Mouse (Mus musculus) lung, embryonic 15.5 days (tissue): ENCODE data around the gene Dlg4. TPM values are rescaled to one million over a fixed set of nuclear protein-coding genes. Genes with fewer than 3 reads are reported as not detected.

ENCODE experiments used
- ATAC-seq: fragments of 200-750 bp; cut with Nextera tagmentation; 2 replicates; pipeline ENCODE4 v1.8.0; 2017; ENCODE audit warnings: moderate number of reproducible peaks, borderline replicate concordance; ENCODE audit not compliant: low FRiP score, low TSS enrichment; ENCODE audit errors: extremely low read depth
- H3K27ac ChIP-seq: fragments of 300-500 bp; sonication (generic); 2 replicates; pipeline ENCODE4 v1.5.1; 2015; ENCODE audit warnings: moderate library complexity, mild to moderate bottlenecking, inconsistent platforms
- H3K27me3 ChIP-seq: fragments of 300-500 bp; sonication (generic); 2 replicates; pipeline ENCODE4 v1.6.1; 2015; ENCODE audit warnings: inconsistent platforms
- H3K36me3 ChIP-seq: fragments of 300-500 bp; sonication (generic); 2 replicates; pipeline ENCODE4 v1.6.1; 2015; ENCODE audit warnings: inconsistent platforms
- H3K4me1 ChIP-seq: fragments of 300-500 bp; sonication (generic); 2 replicates; pipeline ENCODE4 v1.6.1; 2015; ENCODE audit warnings: inconsistent platforms
- H3K4me2 ChIP-seq: fragments of 300-500 bp; sonication (generic); 2 replicates; pipeline ENCODE4 v1.6.1; 2015; ENCODE audit warnings: inconsistent platforms, mild to moderate bottlenecking, moderate library complexity
- H3K4me3 ChIP-seq: fragments of 300-500 bp; sonication (generic); 2 replicates; pipeline ENCODE4 v1.5.1; 2015; ENCODE audit warnings: mild to moderate bottlenecking, inconsistent platforms
- H3K9ac ChIP-seq: fragments of 300-500 bp; sonication (generic); 2 replicates; pipeline ENCODE4 v1.6.1; 2015; ENCODE audit warnings: inconsistent platforms
- H3K9me3 ChIP-seq: fragments of 300-500 bp; sonication (generic); 2 replicates; pipeline ENCODE4 v1.6.1; 2016; ENCODE audit warnings: inconsistent platforms
- WGBS: fragments of 180-500 bp; shearing (Covaris S2); methylation state at CpG from one replicate; pipeline ENCODE4 v1.1.7; 2015; 5-methylcytosine and 5-hydroxymethylcytosine counted together
- polyA plus RNA-seq: library from polyadenylated mRNA; unstranded; fragments of >200 nt; fragmentation: Nextera tagmentation; extraction: Ambion mirVana; gene quantifications from 2 replicates; pipeline ENCODE4 v1.2.1, GENCODE M21; 2015

The Dlg4 gene
- polyA plus RNA-seq, 1 experiment from 2014 or later: 5.6 TPM

GRCm38 (mm10) chr11:69983377-69983776 lies 33.4 kb upstream of the Dlg4 start:
- H3K27ac ChIP-seq: no peak overlapping the region
- peak overlapping the region; percentile 67 for H3K4me2 ChIP-seq
- no peaks in the 10 kb centered on the region for H3K27me3 ChIP-seq
- WGBS: 72% methylated on average over 4 of the region's 4 CpGs
- H3K4me1 ChIP-seq: peaks cover 32% of the 10 kb centered on the region
- H3K9me3 ChIP-seq: no peaks in the 10 kb centered on the region
- no peak for ATAC-seq
- H3K36me3 ChIP-seq: peaks cover 50% of the 10 kb centered on the region
- H3K4me3 ChIP-seq: peak overlapping the region; percentile 98
- H3K9ac ChIP-seq: peak overlapping the region; percentile 93; the same call in 1 of the 2 replicates

GRCm38 (mm10) chr11:69984431-69984830 lies 32.3 kb upstream of the Dlg4 start:
- WGBS: 83% methylated on average over 8 of the region's 8 CpGs
- Histone ChIP-seq H3K27me3 (no peaks in the 10 kb centered on the region), H3K9me3 (no peaks in the 10 kb centered on the region), H3K4me3 (no peak overlapping the region), H3K4me2 (no peak overlapping the region), H3K9ac (no peak overlapping the region), H3K36me3 (peaks cover 55% of the 10 kb centered on the region), H3K4me1 (peaks cover 25% of the 10 kb centered on the region), H3K27ac (no peak overlapping the region)
- no peak for ATAC-seq

- no peak overlapping the region for H3K4me2 ChIP-seq
- peak overlapping the region; percentile 96 for H3K27ac ChIP-seq
- ATAC-seq: 0 out of 2 replicates have a peak, but pooled peaks have one; percentile 25
- peaks cover 23% of the 10 kb centered on the region for H3K4me1 ChIP-seq
- H3K9me3 ChIP-seq: no peaks in the 10 kb centered on the region
- H3K9ac ChIP-seq: no peak overlapping the region
- peaks cover 67% of the 10 kb centered on the region for H3K36me3 ChIP-seq
- WGBS: 90% methylated on average over 8 of the region's 8 CpGs
- H3K4me3 ChIP-seq: no peak overlapping the region
- H3K27me3 ChIP-seq: no peaks in the 10 kb centered on the region
Measured at GRCm38 (mm10) chr11:69989949-69990348, 26.8 kb upstream of the Dlg4 start.

- H3K9ac ChIP-seq: peak within 1 kb of the TSS; percentile 87
- peaks cover 23% of the 10 kb centered on the region for H3K4me1 ChIP-seq
- peak; percentile 73 for ATAC-seq
- H3K9me3 ChIP-seq: no peaks in the 10 kb centered on the region
- peak within 1 kb of the TSS; percentile 84 for H3K4me3 ChIP-seq
- H3K4me2 ChIP-seq: peak within 1 kb of the TSS; percentile 72
- under 1% methylated on average over 40 of the region's 40 CpGs for WGBS
- H3K36me3 ChIP-seq: peaks cover 58% of the 10 kb centered on the region
- peak within 1 kb of the TSS; percentile 96 for H3K27ac ChIP-seq
- no peaks in the 10 kb centered on the region for H3K27me3 ChIP-seq
Measured at GRCm38 (mm10) chr11:69990850-69991691, 25.7 kb upstream of the Dlg4 start, which contains the start of gene Gabarap. Gene Gabarap (plus strand): TSS chr11:69991143.

GRCm38 (mm10) chr11:69991711-69992110 lies 25.0 kb upstream of the Dlg4 start:
- H3K9me3 ChIP-seq: no peaks in the 10 kb centered on the region
- peak overlapping the region; percentile 72 for H3K4me2 ChIP-seq
- no peaks in the 10 kb centered on the region for H3K27me3 ChIP-seq
- peak overlapping the region; percentile 84 for H3K4me3 ChIP-seq
- H3K9ac ChIP-seq: peak overlapping the region; percentile 87
- WGBS: 0% methylated on average over 15 of the region's 15 CpGs
- peak overlapping the region; percentile 96 for H3K27ac ChIP-seq
- peaks cover 23% of the 10 kb centered on the region for H3K4me1 ChIP-seq
- peaks cover 51% of the 10 kb centered on the region for H3K36me3 ChIP-seq
- ATAC-seq: no peak

GRCm38 (mm10) chr11:69992396-69992795 lies 24.3 kb upstream of the Dlg4 start:
- Histone ChIP-seq H3K4me1 (peaks cover 24% of the 10 kb centered on the region), H3K4me3 (peak overlapping the region; percentile 84), H3K9ac (peak overlapping the region; percentile 87), H3K27me3 (no peaks in the 10 kb centered on the region), H3K36me3 (peaks cover 44% of the 10 kb centered on the region), H3K27ac (no peak overlapping the region; the same call in 1 of the 2 replicates), H3K9me3 (no peaks in the 10 kb centered on the region), H3K4me2 (peak overlapping the region; percentile 72)
- ATAC-seq: no peak
- 74% methylated on average over 10 of the region's 10 CpGs for WGBS

GRCm38 (mm10) chr11:69992932-69993331 lies 23.8 kb upstream of the Dlg4 start:
- Histone ChIP-seq H3K27ac (no peak overlapping the region), H3K9me3 (no peaks in the 10 kb centered on the region), H3K9ac (peak overlapping the region; percentile 87; the same call in 1 of the 2 replicates), H3K4me2 (peak overlapping the region; percentile 72), H3K36me3 (peaks cover 42% of the 10 kb centered on the region), H3K4me1 (peaks cover 30% of the 10 kb centered on the region), H3K27me3 (no peaks in the 10 kb centered on the region), H3K4me3 (peak overlapping the region; percentile 84)
- no peak for ATAC-seq
- 81% methylated on average over 3 of the region's 3 CpGs for WGBS

- H3K27ac ChIP-seq: no peak overlapping the region
- ATAC-seq: no peak
- H3K36me3 ChIP-seq: peaks cover 42% of the 10 kb centered on the region
- no peaks in the 10 kb centered on the region for H3K27me3 ChIP-seq
- no peak overlapping the region for H3K9ac ChIP-seq
- peak overlapping the region; percentile 97; the same call in 1 of the 2 replicates for H3K4me3 ChIP-seq
- 83% methylated on average over 11 of the region's 11 CpGs for WGBS
- no peaks in the 10 kb centered on the region for H3K9me3 ChIP-seq
- H3K4me1 ChIP-seq: peaks cover 33% of the 10 kb centered on the region
- H3K4me2 ChIP-seq: peak overlapping the region; percentile 38
Measured at GRCm38 (mm10) chr11:69994401-69995090, 22.2 kb upstream of the Dlg4 start.

GRCm38 (mm10) chr11:69995391-69995960 lies 21.3 kb upstream of the Dlg4 start, which contains the start of gene Phf23:
Gene Phf23 (plus strand): TSS chr11:69995777.
- WGBS: under 1% methylated on average over 36 of the region's 36 CpGs
- H3K27ac ChIP-seq: peak within 1 kb of the TSS; percentile 99
- peak within 1 kb of the TSS; percentile 100 for H3K9ac ChIP-seq
- no peaks in the 10 kb centered on the region for H3K9me3 ChIP-seq
- H3K4me1 ChIP-seq: peaks cover 32% of the 10 kb centered on the region
- peak; percentile 82 for ATAC-seq
- H3K4me3 ChIP-seq: peak within 1 kb of the TSS; percentile 97
- H3K27me3 ChIP-seq: no peaks in the 10 kb centered on the region
- H3K4me2 ChIP-seq: peak within 1 kb of the TSS; percentile 55
- H3K36me3 ChIP-seq: peaks cover 40% of the 10 kb centered on the region

GRCm38 (mm10) chr11:69996161-69997061 lies 20.3 kb upstream of the Dlg4 start:
- H3K9ac ChIP-seq: peak overlapping the region; percentile 100
- ATAC-seq: peak; percentile 9; the same call in 1 of the 2 replicates
- WGBS: under 1% methylated on average over 65 of the region's 66 CpGs
- peak overlapping the region; percentile 97 for H3K4me3 ChIP-seq
- peaks cover 31% of the 10 kb centered on the region for H3K4me1 ChIP-seq
- peaks cover 40% of the 10 kb centered on the region for H3K36me3 ChIP-seq
- H3K4me2 ChIP-seq: peak overlapping the region; percentile 55
- H3K27me3 ChIP-seq: no peaks in the 10 kb centered on the region
- H3K27ac ChIP-seq: peak overlapping the region; percentile 99
- H3K9me3 ChIP-seq: no peaks in the 10 kb centered on the region

- peak overlapping the region; percentile 99 for H3K27ac ChIP-seq
- H3K4me3 ChIP-seq: peak overlapping the region; percentile 97
- peak overlapping the region; percentile 100 for H3K9ac ChIP-seq
- WGBS: under 1% methylated on average over 34 of the region's 44 CpGs
- peaks cover 38% of the 10 kb centered on the region for H3K4me1 ChIP-seq
- H3K36me3 ChIP-seq: peaks cover 40% of the 10 kb centered on the region
- H3K4me2 ChIP-seq: peak overlapping the region; percentile 55
- H3K27me3 ChIP-seq: no peaks in the 10 kb centered on the region
- no peaks in the 10 kb centered on the region for H3K9me3 ChIP-seq
- peak; percentile 60 for ATAC-seq
Measured at GRCm38 (mm10) chr11:69997070-69997509, 19.7 kb upstream of the Dlg4 start.
